Mouse (Mus musculus) stomach, embryonic 14.5 days (tissue): ENCODE results near the gene Rbfox3. TPM values are rescaled to one million over a fixed set of nuclear protein-coding genes. Genes with fewer than 3 reads are reported as not detected.
A peak's percentile ranks its signal among the peaks of the same experiment; 100 is the strongest.

Experiments used
- ATAC-seq: fragments of 200-750 bp; cut with Nextera tagmentation; 2 replicates; pipeline ENCODE4 v1.8.0; 2017; ENCODE audit warnings: low read depth, moderate TSS enrichment; ENCODE audit not compliant: insufficient number of reproducible peaks, insufficient read depth, low FRiP score
- H3K27ac ChIP-seq: fragments of 300-500 bp; sonication (generic); 2 replicates; pipeline ENCODE4 v1.5.1; 2014; ENCODE audit warnings: mild to moderate bottlenecking, low read length, moderate library complexity, mixed read lengths
- H3K27me3 ChIP-seq: fragments of 300-500 bp; sonication (generic); 2 replicates; pipeline ENCODE4 v1.6.1; 2014; ENCODE audit warnings: low read length, control low read depth, mixed read lengths; ENCODE audit not compliant: control insufficient read depth, insufficient read depth
- H3K36me3 ChIP-seq: fragments of 300-500 bp; sonication (generic); 2 replicates; pipeline ENCODE4 v1.6.1; 2014; ENCODE audit warnings: mild to moderate bottlenecking, control low read depth, low read length, moderate library complexity, mixed read lengths; ENCODE audit not compliant: control insufficient read depth, insufficient read depth
- H3K4me1 ChIP-seq: fragments of 300-500 bp; sonication (generic); 2 replicates; pipeline ENCODE4 v1.6.1; 2014; ENCODE audit warnings: low read length, control low read depth, mixed read lengths; ENCODE audit not compliant: control insufficient read depth, insufficient read depth
- H3K4me2 ChIP-seq: fragments of 300-500 bp; sonication (generic); replicated peaks from 2 replicates; pipeline ENCODE4 v1.6.1; 2014; ENCODE audit warnings: low read depth, low read length, control low read depth
- H3K4me3 ChIP-seq: fragments of 300-500 bp; sonication (generic); 2 replicates; pipeline ENCODE4 v1.5.1; 2014; ENCODE audit warnings: low read depth, low read length, control low read depth
- H3K9ac ChIP-seq: fragments of 300-500 bp; sonication (generic); replicated peaks from 2 replicates; pipeline ENCODE4 v1.6.1; 2014; ENCODE audit warnings: low read depth, mild to moderate bottlenecking, control low read depth, low read length, moderate library complexity, mixed read lengths
- H3K9me3 ChIP-seq: fragments of 300-500 bp; sonication (generic); 2 replicates; pipeline ENCODE4 v1.6.1; 2016; ENCODE audit warnings: low read depth, low read length, control low read depth; ENCODE audit not compliant: control insufficient read depth
- WGBS: fragments of 180-500 bp; shearing (Covaris S2); extraction: QIAGEN DNeasy Blood & Tissue Kit; methylation state at CpG from one replicate; pipeline ENCODE4 v1.1.7; 2014; 5-methylcytosine and 5-hydroxymethylcytosine counted together
- polyA plus RNA-seq: library from polyadenylated mRNA; unstranded; fragments of >200 nt; fragmentation: Nextera tagmentation; extraction: Ambion mirVana; gene quantifications from 2 replicates; pipeline ENCODE4 v1.2.1, GENCODE M21; 2014

Gene Rbfox3
- 1.2 and 2.5 TPM in 2 replicates for polyA plus RNA-seq

DNA sequence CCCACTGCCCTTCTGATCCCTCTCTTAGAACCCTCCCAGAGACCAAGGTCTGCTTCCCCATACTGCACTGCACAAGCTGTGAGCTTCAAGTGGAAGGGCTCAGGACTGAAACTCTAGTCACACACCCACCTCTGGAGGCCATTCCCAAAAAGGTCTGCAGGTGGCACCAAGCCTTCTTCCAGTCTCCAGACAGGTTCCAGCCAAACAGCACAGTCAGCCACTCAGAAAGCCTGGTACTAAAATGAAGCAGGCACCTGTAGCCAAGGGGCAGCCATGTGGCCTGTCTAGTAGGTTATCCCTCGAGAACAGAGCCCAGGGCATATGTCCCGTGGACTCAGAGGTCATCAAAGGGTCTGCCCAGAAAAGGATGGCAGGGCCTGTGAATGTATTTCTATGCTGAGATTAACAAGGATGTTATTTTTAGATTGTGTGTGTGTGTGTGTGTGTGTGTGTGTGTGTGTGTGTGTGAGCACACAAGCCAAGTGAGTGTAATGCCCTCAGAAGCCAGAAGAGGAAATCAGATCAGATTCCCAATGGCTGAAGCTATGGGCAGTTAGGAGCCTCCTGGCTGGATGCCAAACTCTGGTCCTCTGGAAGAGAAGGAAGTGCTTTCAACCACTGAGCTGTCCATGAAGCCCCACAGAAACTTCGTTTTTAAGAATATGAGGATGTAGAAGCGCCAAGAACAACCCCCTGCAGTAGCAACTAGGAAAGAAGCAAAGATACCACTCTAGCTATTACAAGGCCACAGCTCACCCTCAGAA lies at the start of gene Rbfox3:
Gene Rbfox3, minus strand, starts transcription at position 291 of the 764 bp plus-strand sequence.
- no peak for ATAC-seq
- Histone ChIP-seq H3K27ac (no peak within 1 kb of the TSS), H3K9me3 (no peaks in the 10 kb centered on the region), H3K36me3 (no peaks in the 10 kb centered on the region), H3K4me1 (peaks cover 6% of the 10 kb centered on the region; the same call in 1 of the 2 replicates), H3K4me2 (no peak within 1 kb of the TSS), H3K4me3 (no peak within 1 kb of the TSS), H3K9ac (no peak within 1 kb of the TSS), H3K27me3 (peaks cover 34% of the 10 kb centered on the region)
- 46% methylated on average over 4 of the region's 4 CpGs for WGBS

DNA sequence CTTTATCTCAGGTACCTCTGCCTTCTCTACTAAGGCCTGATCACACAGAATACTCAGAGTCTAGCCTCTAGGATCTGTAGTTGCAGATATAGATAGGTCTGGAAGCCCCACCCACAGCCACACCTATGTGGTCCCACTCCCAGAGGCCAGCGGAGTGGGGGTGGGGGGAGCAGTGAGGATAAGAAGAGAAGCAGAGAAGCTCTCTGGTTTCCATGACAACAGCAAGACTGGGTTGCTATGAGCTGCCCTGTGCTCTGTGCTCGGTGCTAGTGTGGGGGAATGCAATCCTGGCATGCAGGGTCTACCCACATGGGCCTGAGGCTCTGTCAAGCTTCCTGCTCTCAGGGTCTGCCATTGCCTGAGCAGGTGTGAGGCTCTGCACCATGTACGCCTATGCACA lies 49.3 kb upstream of the Rbfox3 start:
- H3K4me3 ChIP-seq, result no peak overlapping the region
- no peak overlapping the region for H3K27ac ChIP-seq
- H3K27me3 ChIP-seq, result no peaks in the 10 kb centered on the region
- peak; percentile 14; the same call in 1 of the 2 replicates for ATAC-seq
- no peak overlapping the region for H3K4me2 ChIP-seq
- no peaks in the 10 kb centered on the region for H3K36me3 ChIP-seq
- H3K9me3 ChIP-seq, result no peaks in the 10 kb centered on the region
- 59% methylated on average over 3 of the region's 3 CpGs for WGBS
- H3K4me1 ChIP-seq, result 0 out of 2 replicates have a peak, but pooled peaks cover 3% of the 10 kb centered on the region
- H3K9ac ChIP-seq, result no peak overlapping the region

DNA sequence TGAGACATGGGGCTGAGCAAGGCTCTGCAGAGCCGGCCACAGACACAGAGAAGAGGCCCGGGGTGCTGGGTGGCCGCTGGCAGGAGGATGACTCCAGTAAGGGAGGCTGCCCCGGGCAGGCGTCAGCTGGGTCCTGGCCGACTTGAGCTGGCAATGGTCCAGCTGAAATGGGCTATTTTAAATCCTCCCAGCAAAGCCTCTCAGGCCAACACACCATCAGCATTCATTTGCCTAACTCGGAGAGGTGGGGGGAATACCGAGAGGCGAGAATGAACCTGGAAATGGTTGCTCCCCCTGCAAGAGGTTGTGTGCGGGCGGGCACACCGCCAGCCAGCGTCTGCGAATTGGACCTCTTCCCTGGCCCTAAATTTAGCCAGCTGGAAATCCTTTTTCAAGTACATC lies 45.7 kb upstream of the Rbfox3 start:
- WGBS, result 50% methylated on average over 14 of the region's 14 CpGs

DNA sequence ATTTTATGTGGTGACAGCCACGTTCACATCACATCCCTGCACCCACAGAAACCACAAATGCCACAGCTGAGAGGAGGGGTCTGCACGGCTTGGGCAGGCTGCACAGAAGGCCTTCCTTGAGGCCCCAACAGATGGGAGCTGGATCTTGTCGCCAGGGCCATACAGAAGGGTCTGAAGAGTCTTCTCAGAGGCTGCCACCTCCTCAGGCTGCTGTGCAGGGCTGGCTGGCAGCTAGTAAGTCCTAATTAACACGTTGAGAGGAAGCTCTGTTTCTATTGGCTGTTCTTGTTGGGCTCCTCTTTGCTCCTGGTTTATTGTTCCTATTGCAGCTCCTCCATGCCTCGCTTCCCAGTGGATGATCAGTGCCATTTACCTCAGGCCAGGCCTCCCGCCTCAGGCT lies 43.6 kb upstream of the Rbfox3 start:
- H3K9me3 ChIP-seq, result no peaks in the 10 kb centered on the region
- H3K27ac ChIP-seq, result no peak overlapping the region
- ATAC-seq, result no peak
- no peak overlapping the region for H3K4me2 ChIP-seq
- 56% methylated on average over 6 of the region's 6 CpGs for WGBS
- H3K36me3 ChIP-seq, result no peaks in the 10 kb centered on the region
- 0 out of 2 replicates have a peak, but pooled peaks cover 3% of the 10 kb centered on the region for H3K4me1 ChIP-seq
- H3K4me3 ChIP-seq, result no peak overlapping the region
- H3K9ac ChIP-seq, result no peak overlapping the region
- H3K27me3 ChIP-seq, result no peaks in the 10 kb centered on the region

More for the DNA sequence above, 45.7 kb upstream of the Rbfox3 start:
- Histone ChIP-seq H3K4me1 (0 out of 2 replicates have a peak, but pooled peaks cover 3% of the 10 kb centered on the region), H3K9me3 (no peaks in the 10 kb centered on the region), H3K27ac (no peak overlapping the region), H3K27me3 (no peaks in the 10 kb centered on the region), H3K4me3 (no peak overlapping the region), H3K9ac (no peak overlapping the region), H3K4me2 (no peak overlapping the region), H3K36me3 (no peaks in the 10 kb centered on the region)
- no peak for ATAC-seq

DNA sequence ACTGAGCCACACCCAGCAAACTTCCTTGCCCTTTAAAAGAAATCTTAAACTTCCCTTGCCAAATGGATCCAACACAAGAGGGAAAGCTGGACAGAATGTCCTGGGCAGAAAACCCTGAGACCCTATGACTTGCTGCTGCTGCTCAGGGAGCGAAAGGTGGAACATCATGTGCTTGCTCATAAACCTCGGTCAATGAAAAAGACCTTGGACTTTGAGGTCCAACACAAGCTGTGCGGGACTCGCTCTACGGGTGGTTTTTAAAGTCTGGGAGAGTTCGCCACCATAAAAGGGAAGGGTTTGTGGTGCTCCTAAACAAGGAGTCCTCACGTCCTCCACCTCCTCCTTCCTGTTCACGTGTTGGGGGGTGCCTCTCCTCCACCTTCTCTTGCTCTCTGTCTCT lies 34.5 kb upstream of the Rbfox3 start:
- Histone ChIP-seq H3K27ac (no peak overlapping the region), H3K4me3 (no peak overlapping the region), H3K9me3 (no peaks in the 10 kb centered on the region), H3K27me3 (no peaks in the 10 kb centered on the region), H3K9ac (no peak overlapping the region), H3K4me1 (no peaks in the 10 kb centered on the region), H3K4me2 (no peak overlapping the region), H3K36me3 (no peaks in the 10 kb centered on the region)
- 85% methylated on average over 8 of the region's 8 CpGs for WGBS
- no peak for ATAC-seq

DNA sequence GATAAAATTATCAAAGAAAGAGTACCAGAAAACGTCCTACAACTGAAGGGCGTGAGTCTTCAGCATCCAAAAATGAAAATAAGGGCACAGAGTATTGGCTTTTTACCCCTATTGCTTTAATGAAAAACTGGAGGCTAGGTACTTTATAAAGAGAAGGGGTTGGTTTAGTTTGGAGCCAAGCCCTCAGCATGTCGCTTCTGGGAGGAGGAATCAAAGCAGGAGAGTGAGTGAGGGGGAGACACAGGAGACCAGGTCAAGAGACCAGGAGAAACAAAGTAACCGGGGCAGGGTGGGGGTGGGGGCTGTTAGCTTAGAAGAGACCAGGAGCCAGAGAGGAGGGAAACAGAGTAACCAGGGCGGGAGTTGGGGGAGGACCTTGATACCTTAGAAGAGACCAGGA lies 29.9 kb upstream of the Rbfox3 start:
- H3K4me1 ChIP-seq, result no peaks in the 10 kb centered on the region
- no peak overlapping the region for H3K4me2 ChIP-seq
- no peaks in the 10 kb centered on the region for H3K27me3 ChIP-seq
- WGBS, result 33% methylated on average over 5 of the region's 5 CpGs
- no peak for ATAC-seq
- H3K9me3 ChIP-seq, result no peaks in the 10 kb centered on the region
- no peak overlapping the region for H3K4me3 ChIP-seq
- H3K9ac ChIP-seq, result no peak overlapping the region
- H3K27ac ChIP-seq, result no peak overlapping the region
- no peaks in the 10 kb centered on the region for H3K36me3 ChIP-seq

DNA sequence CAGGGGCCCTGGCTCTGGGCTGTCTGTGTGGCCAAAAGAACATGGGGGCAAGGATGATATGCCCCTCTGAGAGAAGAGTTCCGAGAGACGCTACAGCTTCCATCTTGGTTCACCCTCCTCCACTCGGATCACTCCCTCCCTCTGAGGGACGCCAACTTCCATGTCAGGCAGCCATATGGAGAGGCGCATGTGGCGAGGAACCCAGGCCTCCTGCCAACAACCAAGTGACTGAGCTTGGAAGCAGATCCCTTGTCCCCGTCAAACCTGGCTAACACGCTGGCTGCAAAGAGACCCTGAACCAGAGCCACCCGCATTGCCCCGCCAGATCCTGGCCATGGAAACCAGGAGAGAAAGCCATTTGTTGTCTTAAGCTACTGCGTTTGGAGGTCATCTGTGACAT lies 29.1 kb upstream of the Rbfox3 start:
- no peak overlapping the region for H3K9ac ChIP-seq
- ATAC-seq, result no peak
- no peak overlapping the region for H3K4me2 ChIP-seq
- no peaks in the 10 kb centered on the region for H3K27me3 ChIP-seq
- H3K27ac ChIP-seq, result no peak overlapping the region
- 66% methylated on average over 11 of the region's 11 CpGs for WGBS
- H3K9me3 ChIP-seq, result no peaks in the 10 kb centered on the region
- no peaks in the 10 kb centered on the region for H3K36me3 ChIP-seq
- no peak overlapping the region for H3K4me3 ChIP-seq
- H3K4me1 ChIP-seq, result no peaks in the 10 kb centered on the region

DNA sequence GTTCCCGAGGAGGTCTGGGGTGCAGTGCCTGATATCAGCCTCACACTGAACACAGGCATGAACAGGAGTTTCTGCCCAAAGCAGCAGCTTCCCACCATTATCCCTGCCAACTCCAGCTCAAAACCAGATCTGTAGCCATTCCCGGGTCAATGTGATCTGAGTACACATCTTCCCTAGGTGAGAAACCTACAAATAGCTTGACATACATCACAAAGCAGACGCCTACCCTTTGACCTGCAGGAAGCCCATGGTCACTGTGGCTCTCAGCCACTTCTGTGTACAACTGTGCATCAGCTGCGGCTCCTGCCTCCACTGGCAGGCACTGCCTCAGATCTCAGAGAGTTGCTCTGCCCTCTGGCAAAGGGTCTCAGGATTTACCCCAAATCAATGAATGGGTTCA lies 28.3 kb upstream of the Rbfox3 start:
- 75% methylated on average over 4 of the region's 4 CpGs for WGBS
- H3K4me2 ChIP-seq, result no peak overlapping the region
- no peak overlapping the region for H3K4me3 ChIP-seq
- H3K9me3 ChIP-seq, result no peaks in the 10 kb centered on the region
- no peaks in the 10 kb centered on the region for H3K36me3 ChIP-seq
- H3K4me1 ChIP-seq, result no peaks in the 10 kb centered on the region
- H3K27me3 ChIP-seq, result no peaks in the 10 kb centered on the region
- H3K9ac ChIP-seq, result no peak overlapping the region
- no peak for ATAC-seq
- H3K27ac ChIP-seq, result no peak overlapping the region

DNA sequence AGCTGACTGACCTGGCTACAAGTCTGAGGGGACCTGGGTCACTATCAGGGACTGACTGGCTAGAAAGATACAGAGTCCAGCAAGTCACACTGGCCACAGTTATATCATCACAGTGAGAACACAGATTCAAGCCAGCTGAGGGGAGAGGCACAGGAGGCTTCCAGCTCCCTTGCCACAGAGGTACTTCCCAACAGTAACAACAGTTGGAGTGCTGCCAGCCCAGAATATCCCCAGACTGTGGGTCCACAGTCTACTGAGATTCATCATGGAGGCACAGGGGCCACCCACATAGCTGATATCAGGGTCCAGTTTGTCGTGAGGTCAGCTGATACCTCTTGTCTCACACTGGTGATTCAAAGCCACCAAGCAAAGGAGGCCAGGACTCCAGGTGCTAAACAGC lies 23.5 kb upstream of the Rbfox3 start:
- Histone ChIP-seq H3K4me2 (no peak overlapping the region), H3K27me3 (no peaks in the 10 kb centered on the region), H3K9ac (no peak overlapping the region), H3K27ac (no peak overlapping the region), H3K4me3 (no peak overlapping the region), H3K36me3 (no peaks in the 10 kb centered on the region), H3K9me3 (no peaks in the 10 kb centered on the region), H3K4me1 (no peaks in the 10 kb centered on the region)
- 24% methylated on average over 1 of the region's 1 CpGs for WGBS
- ATAC-seq, result no peak
